Mouse (Mus musculus) myocyte (in vitro differentiated cells): ENCODE measurements around the gene Madd. TPM values are rescaled to one million over a fixed set of nuclear protein-coding genes. Genes with fewer than 3 reads are reported as not detected.

Experiments
- H3K27me3 ChIP-seq: one replicate; pipeline ENCODE4 v1.6.1; 2011; ENCODE audit not compliant: control insufficient read depth, insufficient read depth, insufficient read length
- H3K36me3 ChIP-seq: one replicate; pipeline ENCODE4 v1.6.1; 2011; ENCODE audit not compliant: control insufficient read depth, insufficient read depth
- H3K4me2 ChIP-seq: one replicate; pipeline ENCODE4 v1.6.1; 2011; ENCODE audit warnings: low read depth, control low read depth
- H3K4me3 ChIP-seq: one replicate; pipeline ENCODE4 v1.5.1; 2011; ENCODE audit warnings: mild to moderate bottlenecking, control low read depth, moderate library complexity
- H3K79me2 ChIP-seq: one replicate; pipeline ENCODE4 v1.6.1; 2011; ENCODE audit not compliant: control insufficient read depth, insufficient read depth
- H3ac ChIP-seq: one replicate; pipeline ENCODE4 v1.6.1; 2011; ENCODE audit not compliant: control insufficient read depth, insufficient read length
- CEBPB ChIP-seq: IDR thresholded peaks from 2 replicates; pipeline ENCODE4 v1.6.1; 2011; ENCODE audit warnings: mild to moderate bottlenecking, moderate library complexity; ENCODE audit not compliant: poor library complexity, insufficient read depth, severe bottlenecking
- E2F4 ChIP-seq: IDR thresholded peaks from one replicate; pipeline ENCODE4 v1.6.1; 2011; ENCODE audit warnings: mild to moderate bottlenecking, control low read depth, moderate library complexity; ENCODE audit not compliant: insufficient read depth
- MAX ChIP-seq: IDR thresholded peaks from one replicate; pipeline ENCODE4 v1.6.1; 2011; ENCODE audit warnings: low read depth, mild to moderate bottlenecking, control low read depth
- MYOD1 ChIP-seq, 3 experiments: IDR thresholded peaks; one replicate each; pipeline ENCODE4 v1.6.1; 2011; ENCODE audit warnings: control low read depth in 2 of 3, low read depth in 2 of 3, mild to moderate bottlenecking in 2 of 3, moderate library complexity in 1 of 3; ENCODE audit not compliant: insufficient read length in 2 of 3, control insufficient read depth in 1 of 3
- MYOG ChIP-seq, 3 experiments: IDR thresholded peaks; one replicate each; pipeline ENCODE4 v1.6.1; 2011; ENCODE audit warnings: control low read depth in 2 of 3, low read depth in 2 of 3, mild to moderate bottlenecking in 2 of 3; ENCODE audit not compliant: insufficient read length in 2 of 3, control insufficient read depth in 1 of 3, insufficient read depth in 1 of 3
- POLR2A ChIP-seq: IDR thresholded peaks from one replicate; pipeline ENCODE4 v1.6.1; 2011; ENCODE audit warnings: low read depth, mild to moderate bottlenecking, control low read depth, moderate library complexity; ENCODE audit not compliant: insufficient read length
- POLR2AphosphoS2 ChIP-seq: IDR thresholded peaks from one replicate; pipeline ENCODE4 v1.6.1; 2011; ENCODE audit warnings: low read depth, control low read depth; ENCODE audit not compliant: insufficient read length
- REST ChIP-seq: IDR thresholded peaks from one replicate; pipeline ENCODE4 v1.6.1; 2011; ENCODE audit warnings: mild to moderate bottlenecking, control low read depth, moderate library complexity; ENCODE audit not compliant: insufficient read depth, insufficient read length
- SRF ChIP-seq: IDR thresholded peaks from one replicate; pipeline ENCODE4 v1.6.1; 2011; ENCODE audit warnings: low read depth; ENCODE audit not compliant: control insufficient read depth, insufficient read length
- TCF12 ChIP-seq: IDR thresholded peaks from one replicate; pipeline ENCODE4 v1.6.1; 2011; ENCODE audit warnings: mild to moderate bottlenecking, control low read depth; ENCODE audit not compliant: poor library complexity, insufficient read depth, severe bottlenecking
- TCF3 ChIP-seq: IDR thresholded peaks from one replicate; pipeline ENCODE4 v1.6.1; 2011; ENCODE audit warnings: low read depth, control low read depth; ENCODE audit not compliant: insufficient read length
- USF1 ChIP-seq: IDR thresholded peaks from one replicate; pipeline ENCODE4 v1.6.1; 2011; ENCODE audit warnings: low read depth, mild to moderate bottlenecking, control low read depth, moderate library complexity
- polyA plus RNA-seq: library from polyadenylated mRNA; unstranded; fragments of >200 nt; fragmentation: generic; extraction: Trizol; gene quantifications from one replicate; pipeline ENCODE4 v1.2.1, GENCODE M21; 2012; ENCODE audit warnings: missing spikeins

Madd gene
- 10.2 TPM for polyA plus RNA-seq

GRCm38 (mm10) chr2:91183711-91184405, at the start of gene Madd:
TSS of gene Madd (minus strand) at chr2:91183837.
- H3K4me3 ChIP-seq, result peak within 1 kb of the TSS; percentile 42
- peaks cover 6% of the 10 kb centered on the region for H3K79me2 ChIP-seq
- H3K27me3 ChIP-seq, result no peaks in the 10 kb centered on the region
- TF ChIP-seq E2F4, result no peak
- no peak for TF ChIP-seq MYOD1 (IDR thresholded peaks at IDR 0.05; ENCODE audit: control insufficient read depth in 1 of 3, insufficient read length in 2 of 3, low read depth in 2 of 3)
- no peak for TF ChIP-seq TCF12
- TF ChIP-seq POLR2A, result no peak
- TF ChIP-seq CEBPB, result no peak
- no peak for TF ChIP-seq POLR2AphosphoS2
- no peak for TF ChIP-seq SRF
- no peak for TF ChIP-seq TCF3
- no peak for TF ChIP-seq MAX
- TF ChIP-seq USF1, result no peak
- TF ChIP-seq REST, result no peak
- TF ChIP-seq MYOG (IDR thresholded peaks at IDR 0.05; ENCODE audit: control insufficient read depth in 1 of 3, insufficient read depth in 1 of 3, insufficient read length in 2 of 3, low read depth in 2 of 3), result no peak
- H3K4me2 ChIP-seq, result peak within 1 kb of the TSS; percentile 95
- H3K36me3 ChIP-seq, result no peaks in the 10 kb centered on the region
- peak within 1 kb of the TSS; percentile 28 for H3ac ChIP-seq

GRCm38 (mm10) chr2:91229735-91230134, 46.1 kb upstream of the Madd start:
- no peaks in the 10 kb centered on the region for H3K36me3 ChIP-seq
- H3ac ChIP-seq, result no peak overlapping the region
- H3K4me3 ChIP-seq, result no peak overlapping the region
- no peaks in the 10 kb centered on the region for H3K27me3 ChIP-seq
- TF ChIP-seq USF1 (no peak), MYOG (IDR thresholded peaks at IDR 0.05; ENCODE audit: control insufficient read depth in 1 of 3, insufficient read depth in 1 of 3, insufficient read length in 2 of 3, low read depth in 2 of 3) (no peak), TCF3 (no peak), E2F4 (no peak), TCF12 (no peak), POLR2AphosphoS2 (no peak), CEBPB (no peak), POLR2A (no peak), REST (no peak)
- no peak overlapping the region for H3K4me2 ChIP-seq
- no peaks in the 10 kb centered on the region for H3K79me2 ChIP-seq

- no peaks in the 10 kb centered on the region for H3K36me3 ChIP-seq
- H3ac ChIP-seq, result no peak overlapping the region
- no peak overlapping the region for H3K4me2 ChIP-seq
- TF ChIP-seq USF1 (no peak), SRF (no peak), TCF12 (no peak)
- no peaks in the 10 kb centered on the region for H3K79me2 ChIP-seq
- H3K27me3 ChIP-seq, result no peaks in the 10 kb centered on the region
- H3K4me3 ChIP-seq, result no peak overlapping the region
Observed at GRCm38 (mm10) chr2:91223614-91224013, 40.0 kb upstream of the Madd start.

- H3K4me3 ChIP-seq, result no peak overlapping the region
- no peaks in the 10 kb centered on the region for H3K36me3 ChIP-seq
- no peaks in the 10 kb centered on the region for H3K27me3 ChIP-seq
- TF ChIP-seq SRF (no peak), MYOD1 (IDR thresholded peaks at IDR 0.05; ENCODE audit: control insufficient read depth in 1 of 3, insufficient read length in 2 of 3, low read depth in 2 of 3) (no peak), E2F4 (no peak), TCF3 (no peak), CEBPB (no peak), MAX (no peak), REST (no peak), TCF12 (no peak)
- no peak overlapping the region for H3K4me2 ChIP-seq
- H3K79me2 ChIP-seq, result no peaks in the 10 kb centered on the region
- no peak overlapping the region for H3ac ChIP-seq
Observed at GRCm38 (mm10) chr2:91220501-91220900, 36.9 kb upstream of the Madd start.

- H3ac ChIP-seq, result no peak overlapping the region
- no peak overlapping the region for H3K4me2 ChIP-seq
- no peaks in the 10 kb centered on the region for H3K27me3 ChIP-seq
- H3K4me3 ChIP-seq, result no peak overlapping the region
- H3K36me3 ChIP-seq, result peaks cover 10% of the 10 kb centered on the region
- TF ChIP-seq USF1 (no peak), TCF3 (no peak), CEBPB (no peak), REST (no peak), TCF12 (no peak), POLR2AphosphoS2 (no peak), E2F4 (no peak), MYOD1 (IDR thresholded peaks at IDR 0.05; ENCODE audit: control insufficient read depth in 1 of 3, insufficient read length in 2 of 3, low read depth in 2 of 3) (no peak), MAX (no peak), POLR2A (no peak), SRF (no peak), MYOG (IDR thresholded peaks at IDR 0.05; ENCODE audit: control insufficient read depth in 1 of 3, insufficient read depth in 1 of 3, insufficient read length in 2 of 3, low read depth in 2 of 3) (no peak)
- no peaks in the 10 kb centered on the region for H3K79me2 ChIP-seq
Observed at GRCm38 (mm10) chr2:91217032-91217431, 33.4 kb upstream of the Madd start.
